Mouse (Mus musculus): ENCODE data around the gene St8sia6.

- TF ChIP-seq CTCF (IDR thresholded peaks at IDR 0.05; ENCODE audit: low read depth) (no peak), EP300 (IDR thresholded peaks at IDR 0.05; ENCODE audit: low read depth) (no peak)
Measured at GRCm38 (mm10) chr2:13722241-13722640, 71.6 kb downstream of the St8sia6 start.

Data from heart, postnatal 0 days (tissue).